Mouse (Mus musculus): ENCODE data around the gene Limch1.

The Limch1 gene

GRCm38 (mm10) chr5:66745390-66745995 is at the start of gene Limch1:
Gene Limch1 (plus strand): TSS chr5:66745827.
- DNase-seq (ENCODE audit: low read depth, low spot score) = no peak

- peak; percentile 88 for DNase-seq (ENCODE audit: low read depth, low spot score)
Measured at GRCm38 (mm10) chr5:66697119-66697518, 48.5 kb upstream of the Limch1 start.

- peak; percentile 48 for DNase-seq (ENCODE audit: low read depth, low spot score)
Measured at GRCm38 (mm10) chr5:66699911-66700310, 45.7 kb upstream of the Limch1 start.

GRCm38 (mm10) chr5:66701951-66702350 is 43.7 kb upstream of the Limch1 start:
- DNase-seq (ENCODE audit: low read depth, low spot score) = no peak

GRCm38 (mm10) chr5:66703317-66704004 is 42.2 kb upstream of the Limch1 start:
- no peak for DNase-seq (ENCODE audit: low read depth, low spot score)

- DNase-seq (ENCODE audit: low read depth, low spot score) = no peak
Measured at GRCm38 (mm10) chr5:66707859-66708258, 37.8 kb upstream of the Limch1 start.

GRCm38 (mm10) chr5:66710445-66711019 is 35.1 kb upstream of the Limch1 start:
- no peak for DNase-seq (ENCODE audit: low read depth, low spot score)

- no peak for DNase-seq (ENCODE audit: low read depth, low spot score)
Measured at GRCm38 (mm10) chr5:66712801-66713200, 32.8 kb upstream of the Limch1 start.

- DNase-seq (ENCODE audit: low read depth, low spot score) = no peak
Measured at GRCm38 (mm10) chr5:66715498-66715931, 30.1 kb upstream of the Limch1 start.

GRCm38 (mm10) chr5:66717931-66718330 is 27.7 kb upstream of the Limch1 start:
- DNase-seq (ENCODE audit: low read depth, low spot score) = no peak

GRCm38 (mm10) chr5:66718413-66718812 is 27.2 kb upstream of the Limch1 start:
- DNase-seq (ENCODE audit: low read depth, low spot score) = no peak

- DNase-seq (ENCODE audit: low read depth, low spot score) = no peak
Measured at GRCm38 (mm10) chr5:66718880-66719279, 26.7 kb upstream of the Limch1 start.

GRCm38 (mm10) chr5:66720921-66721320 is 24.7 kb upstream of the Limch1 start:
- no peak for DNase-seq (ENCODE audit: low read depth, low spot score)

GRCm38 (mm10) chr5:66722586-66722985 is 23.0 kb upstream of the Limch1 start:
- no peak for DNase-seq (ENCODE audit: low read depth, low spot score)

- DNase-seq (ENCODE audit: low read depth, low spot score) = no peak
Measured at GRCm38 (mm10) chr5:66723037-66723436, 22.6 kb upstream of the Limch1 start.

- DNase-seq (ENCODE audit: low read depth, low spot score) = no peak
Measured at GRCm38 (mm10) chr5:66723626-66724025, 22.0 kb upstream of the Limch1 start.

- DNase-seq (ENCODE audit: low read depth, low spot score) = no peak
Measured at GRCm38 (mm10) chr5:66729306-66729705, 16.3 kb upstream of the Limch1 start.

- DNase-seq (ENCODE audit: low read depth, low spot score) = peak; percentile 75
Measured at GRCm38 (mm10) chr5:66730621-66731301, 14.9 kb upstream of the Limch1 start.

GRCm38 (mm10) chr5:66731302-66731697 is 14.3 kb upstream of the Limch1 start:
- no peak for DNase-seq (ENCODE audit: low read depth, low spot score)

GRCm38 (mm10) chr5:66733556-66733955 is 12.1 kb upstream of the Limch1 start:
- no peak for DNase-seq (ENCODE audit: low read depth, low spot score)

GRCm38 (mm10) chr5:66739376-66739775 is 6.3 kb upstream of the Limch1 start:
- DNase-seq (ENCODE audit: low read depth, low spot score) = no peak

- DNase-seq (ENCODE audit: low read depth, low spot score) = peak; percentile 59
Measured at GRCm38 (mm10) chr5:66745996-66746681, 512 bp downstream of the Limch1 start.
